Mouse (Mus musculus): ENCODE results near the gene Sema4d.

- TF ChIP-seq CTCF (IDR thresholded peaks at IDR 0.05), result no peak
- TF ChIP-seq POLR2A (IDR thresholded peaks at IDR 0.05; ENCODE audit: insufficient read depth, low read depth, low read length), result no peak
- TF ChIP-seq EP300 (IDR thresholded peaks at IDR 0.05; ENCODE audit: insufficient read depth, low read depth, low read length), result no peak
Observed at GRCm38 (mm10) chr13:51647770-51648169, 145.8 kb downstream of the Sema4d start.

Data from heart, adult 2 months (tissue).